Mouse (Mus musculus) liver, postnatal 0 days (tissue): ENCODE measurements around the gene Evi5l.

ENCODE experiments used
- CTCF ChIP-seq: sonication (generic); IDR thresholded peaks from 2 replicates; pipeline ENCODE4 v1.5.1; 2016; ENCODE audit warnings: antibody characterized with exemption, low read depth
- EP300 ChIP-seq: IDR thresholded peaks from 2 replicates; pipeline ENCODE4 v1.6.1; 2016; ENCODE audit warnings: antibody characterized with exemption, low read depth, mild to moderate bottlenecking

- TF ChIP-seq CTCF (no peak), EP300 (no peak)
Observed at GRCm38 (mm10) chr8:4259125-4259804, 92.9 kb downstream of the Evi5l start, which contains the start of gene Ctxn1.
